Mouse (Mus musculus) MEL (cell line): ENCODE measurements at regions not wholly inside any gene's neighbourhood (a gene's known extent, or its start where the extent isn't known, plus 50 kb on each side); places are given as distances from the start of the nearest gene placed in this dataset.

ENCODE experiments used
- DNase-seq: peaks from one replicate; pipeline ENCODE4 v3.0.0; 2011; ENCODE audit warnings: low read depth, low spot score
- H3K27ac ChIP-seq: 2 replicates; pipeline ENCODE4 v1.5.1; 2012; ENCODE audit warnings: low read depth, mild to moderate bottlenecking, control low read depth, low read length, moderate library complexity; ENCODE audit not compliant: control insufficient read depth
- H3K27me3 ChIP-seq, 2 experiments: fragments of 150-350 bp in 1 of 2; sonication (generic) in 1 of 2; 2 replicates each; pipeline ENCODE4 v1.6.1; 2012; ENCODE audit warnings: low read length in 2 of 2, mild to moderate bottlenecking in 2 of 2, improper control_type of control experiment in 1 of 2, moderate library complexity in 1 of 2; ENCODE audit not compliant: insufficient read depth in 2 of 2, control insufficient read depth in 1 of 2
- H3K36me3 ChIP-seq, 2 experiments: 2 replicates each; pipeline ENCODE4 v1.6.1; 2012 to 2014; ENCODE audit warnings: low read length in 2 of 2, improper control_type of control experiment in 1 of 2, inconsistent platforms in 1 of 2, mild to moderate bottlenecking in 1 of 2; ENCODE audit not compliant: insufficient read depth in 2 of 2, control insufficient read depth in 1 of 2
- H3K4me1 ChIP-seq, 2 experiments: fragments of 150-350 bp in 1 of 2; sonication (generic) in 1 of 2; 2 replicates each; pipeline ENCODE4 v1.6.1; 2012; ENCODE audit warnings: low read length in 2 of 2, improper control_type of control experiment in 1 of 2, mild to moderate bottlenecking in 1 of 2; ENCODE audit not compliant: insufficient read depth in 2 of 2, control insufficient read depth in 1 of 2
- H3K4me3 ChIP-seq, 2 experiments: fragments of 150-350 bp in 1 of 2; sonication (generic) in 1 of 2; 2 replicates each; pipeline ENCODE4 v1.5.1; 2012; ENCODE audit warnings: low read depth in 2 of 2, low read length in 2 of 2, mild to moderate bottlenecking in 2 of 2, moderate library complexity in 2 of 2, control low read depth in 1 of 2, improper control_type of control experiment in 1 of 2; ENCODE audit not compliant: control insufficient read depth in 1 of 2, insufficient read depth in 1 of 2
- H3K79me2 ChIP-seq: 2 replicates; pipeline ENCODE4 v1.6.1; 2012; ENCODE audit warnings: mild to moderate bottlenecking, low read length, moderate library complexity; ENCODE audit not compliant: control insufficient read depth, poor library complexity, insufficient read depth
- H3K9ac ChIP-seq: 2 replicates; pipeline ENCODE4 v1.6.1; 2012; ENCODE audit warnings: low read depth, mild to moderate bottlenecking, control low read depth, low read length, moderate library complexity; ENCODE audit not compliant: control insufficient read depth, poor library complexity, severe bottlenecking
- H3K9me3 ChIP-seq: fragments of 150-350 bp; sonication (generic); replicated peaks from 2 replicates; pipeline ENCODE4 v1.6.1; 2012; ENCODE audit warnings: mild to moderate bottlenecking, low read length, improper control_type of control experiment, moderate library complexity; ENCODE audit not compliant: insufficient read depth
- CHD2 ChIP-seq: IDR thresholded peaks from 2 replicates; pipeline ENCODE4 v1.6.1; 2011; ENCODE audit warnings: low read length, improper control_type of control experiment
- E2F4 ChIP-seq: IDR thresholded peaks from 2 replicates; pipeline ENCODE4 v1.6.1; 2011; ENCODE audit warnings: low read depth, low read length, improper control_type of control experiment, borderline replicate concordance
- ELF1 ChIP-seq: IDR thresholded peaks from 2 replicates; pipeline ENCODE4 v1.6.1; 2014; ENCODE audit warnings: low read depth, mild to moderate bottlenecking, inconsistent platforms, low read length, improper control_type of control experiment, moderate library complexity
- EP300 ChIP-seq, 2 experiments: IDR thresholded peaks; 2 replicates each; pipeline ENCODE4 v1.6.1; 2011; ENCODE audit warnings: improper control_type of control experiment in 2 of 2, low read length in 2 of 2, low read depth in 1 of 2, mild to moderate bottlenecking in 1 of 2
- ETS1 ChIP-seq: IDR thresholded peaks from 2 replicates; pipeline ENCODE4 v1.6.1; 2012; ENCODE audit warnings: low read depth, mild to moderate bottlenecking, inconsistent platforms, low read length, improper control_type of control experiment, moderate library complexity
- GATA1 ChIP-seq: IDR thresholded peaks from 2 replicates; pipeline ENCODE4 v1.6.1; 2011; ENCODE audit warnings: low read depth, low read length, improper control_type of control experiment
- HCFC1 ChIP-seq: IDR thresholded peaks from 2 replicates; pipeline ENCODE4 v1.6.1; 2012; ENCODE audit warnings: low read depth, mild to moderate bottlenecking, inconsistent platforms, low read length, improper control_type of control experiment, moderate library complexity
- KAT2A ChIP-seq: conservative IDR thresholded peaks from 2 replicates; pipeline ENCODE4 v1.6.1; 2012; ENCODE audit warnings: low read depth, low read length, improper control_type of control experiment, inconsistent platforms
- MAX ChIP-seq: IDR thresholded peaks from 2 replicates; pipeline ENCODE4 v1.6.1; 2011; ENCODE audit warnings: low read length, improper control_type of control experiment
- MEF2A ChIP-seq: IDR thresholded peaks from 2 replicates; pipeline ENCODE4 v1.6.1; 2014; ENCODE audit warnings: low read depth, mild to moderate bottlenecking, inconsistent platforms, low read length, improper control_type of control experiment; ENCODE audit not compliant: poor library complexity, insufficient replicate concordance, severe bottlenecking; ENCODE audit errors: extremely low read depth
- MYC ChIP-seq: IDR thresholded peaks from 2 replicates; pipeline ENCODE4 v1.6.1; 2011; ENCODE audit warnings: low read depth, mild to moderate bottlenecking, low read length, improper control_type of control experiment, moderate library complexity
- NRF1 ChIP-seq: IDR thresholded peaks from 2 replicates; pipeline ENCODE4 v1.6.1; 2014; ENCODE audit warnings: low read depth, mild to moderate bottlenecking, inconsistent platforms, low read length, improper control_type of control experiment, moderate library complexity; ENCODE audit not compliant: poor library complexity, insufficient read depth, severe bottlenecking
- POLR2A ChIP-seq, 2 experiments: IDR thresholded peaks; 2 replicates each; pipeline ENCODE4 v1.6.1; 2011 to 2012; ENCODE audit warnings: low read length in 2 of 2, mild to moderate bottlenecking in 2 of 2, control low read depth in 1 of 2, improper control_type of control experiment in 1 of 2, low read depth in 1 of 2, moderate library complexity in 1 of 2; ENCODE audit not compliant: control insufficient read depth in 1 of 2, insufficient read depth in 1 of 2, poor library complexity in 1 of 2
- POLR2AphosphoS2 ChIP-seq: IDR thresholded peaks from 2 replicates; pipeline ENCODE4 v1.6.1; 2011; ENCODE audit warnings: low read length, improper control_type of control experiment
- RAD21 ChIP-seq: IDR thresholded peaks from 2 replicates; pipeline ENCODE4 v1.6.1; 2011; ENCODE audit warnings: mild to moderate bottlenecking, low read depth, low read length, improper control_type of control experiment
- RCOR1 ChIP-seq: IDR thresholded peaks from 2 replicates; pipeline ENCODE4 v1.6.1; 2012; ENCODE audit warnings: low read depth, mild to moderate bottlenecking, inconsistent platforms, low read length, improper control_type of control experiment
- SIN3A ChIP-seq: IDR thresholded peaks from 2 replicates; pipeline ENCODE4 v1.6.1; 2012; ENCODE audit warnings: low read length, improper control_type of control experiment, inconsistent platforms
- SMC3 ChIP-seq: IDR thresholded peaks from 2 replicates; pipeline ENCODE4 v1.6.1; 2011; ENCODE audit warnings: low read depth, low read length, improper control_type of control experiment
- TAL1 ChIP-seq: IDR thresholded peaks from 2 replicates; pipeline ENCODE4 v1.6.1; 2012; ENCODE audit warnings: mild to moderate bottlenecking, inconsistent platforms, low read length, moderate library complexity, mixed read lengths
- TCF12 ChIP-seq: IDR thresholded peaks from 2 replicates; pipeline ENCODE4 v1.6.1; 2014; ENCODE audit warnings: low read depth, mild to moderate bottlenecking, inconsistent platforms, low read length, improper control_type of control experiment, moderate library complexity
- UBTF ChIP-seq: IDR thresholded peaks from 2 replicates; pipeline ENCODE4 v1.6.1; 2012; ENCODE audit warnings: low read depth, mild to moderate bottlenecking, inconsistent platforms, low read length, improper control_type of control experiment, moderate library complexity, borderline replicate concordance; ENCODE audit not compliant: insufficient read depth
- USF1 ChIP-seq: IDR thresholded peaks from 2 replicates; pipeline ENCODE4 v1.6.1; 2014; ENCODE audit warnings: low read depth, mild to moderate bottlenecking, inconsistent platforms, low read length, improper control_type of control experiment, moderate library complexity
- ZKSCAN1 ChIP-seq: IDR thresholded peaks from 2 replicates; pipeline ENCODE4 v1.6.1; 2012; ENCODE audit warnings: low read depth, mild to moderate bottlenecking, inconsistent platforms, low read length, improper control_type of control experiment, moderate library complexity
- ZNF384 ChIP-seq: IDR thresholded peaks from 2 replicates; pipeline ENCODE4 v1.6.1; 2012; ENCODE audit warnings: low read depth, mild to moderate bottlenecking, inconsistent platforms, low read length, improper control_type of control experiment

DNA sequence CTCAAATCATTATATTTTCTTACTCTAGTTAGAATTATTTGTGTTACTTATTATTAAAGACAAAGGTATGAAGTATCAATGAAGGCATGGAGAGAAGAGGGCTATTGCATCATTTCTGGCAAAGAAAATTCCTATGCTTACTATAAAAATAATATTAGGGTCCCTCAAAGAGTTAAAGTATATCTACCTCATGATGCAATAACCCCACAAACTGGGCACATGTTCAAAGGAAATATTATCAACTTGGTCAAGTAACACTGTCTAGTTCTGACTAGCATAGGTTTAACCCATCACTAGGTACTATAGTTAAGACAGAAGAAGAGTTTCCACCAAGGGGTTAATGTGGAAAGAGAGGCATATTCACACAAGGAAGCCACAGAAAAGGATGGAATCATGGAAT lies 336.9 kb downstream of the Adcyap1 start:
- Histone ChIP-seq H3K4me3 (peak overlapping the region in 1 of 2 experiments; percentile 20; a peak in 1 of 4 replicates), H3K79me2 (no peaks in the 10 kb centered on the region), H3K9ac (no peak overlapping the region), H3K4me1 (peaks cover 0 to 14% of the 10 kb centered on the region in 2 experiments; a peak in 2 of 4 replicates), H3K27me3 (no peaks in the 10 kb centered on the region), H3K27ac (no peak overlapping the region), H3K9me3 (no peaks in the 10 kb centered on the region), H3K36me3 (peaks cover 0 to 10% of the 10 kb centered on the region in 2 experiments; a peak in 2 of 4 replicates)
- peak; percentile 35 for DNase-seq
- TF ChIP-seq UBTF, result no peak
- no peak for TF ChIP-seq NRF1
- no peak for TF ChIP-seq ZKSCAN1
- TF ChIP-seq SMC3, result no peak
- no peak for TF ChIP-seq TAL1
- TF ChIP-seq CHD2, result no peak
- TF ChIP-seq KAT2A, result no peak
- 0 out of 2 replicates have a peak, but pooled peaks have one; percentile 36 for TF ChIP-seq GATA1
- TF ChIP-seq RCOR1, result no peak
- no peak for TF ChIP-seq ZNF384
- TF ChIP-seq RAD21, result no peak
- no peak for TF ChIP-seq POLR2AphosphoS2
- TF ChIP-seq SIN3A, result 0 out of 2 replicates have a peak, but pooled peaks have one; percentile 16
- TF ChIP-seq POLR2A (IDR thresholded peaks at IDR 0.05; ENCODE audit: control insufficient read depth in 1 of 2, insufficient read depth in 1 of 2, low read depth in 1 of 2, low read length in 2 of 2, poor library complexity in 1 of 2), result no peak
- peak; percentile 63 for TF ChIP-seq ETS1
- no peak for TF ChIP-seq HCFC1
- peak; percentile 19 to 53; a peak in 1 of 4 replicates for TF ChIP-seq EP300 (IDR thresholded peaks at IDR 0.05; ENCODE audit: low read depth in 1 of 2, low read length in 2 of 2)
- TF ChIP-seq ELF1, result no peak
- peak; percentile 53; the same call in 1 of the 2 replicates for TF ChIP-seq TCF12
- TF ChIP-seq USF1, result no peak
- TF ChIP-seq MAX, result no peak
- 0 out of 2 replicates have a peak, but pooled peaks have one; percentile 15 for TF ChIP-seq MYC
- no peak for TF ChIP-seq MEF2A
- TF ChIP-seq E2F4, result no peak
